Mouse (Mus musculus): ENCODE measurements around the gene Olfr679.
"Not testable (repeated sequence)": the region's sequence is repeated elsewhere in the genome, so short reads cannot be mapped to it uniquely, and the experiment has no call there.

Gene Olfr679

DNA sequence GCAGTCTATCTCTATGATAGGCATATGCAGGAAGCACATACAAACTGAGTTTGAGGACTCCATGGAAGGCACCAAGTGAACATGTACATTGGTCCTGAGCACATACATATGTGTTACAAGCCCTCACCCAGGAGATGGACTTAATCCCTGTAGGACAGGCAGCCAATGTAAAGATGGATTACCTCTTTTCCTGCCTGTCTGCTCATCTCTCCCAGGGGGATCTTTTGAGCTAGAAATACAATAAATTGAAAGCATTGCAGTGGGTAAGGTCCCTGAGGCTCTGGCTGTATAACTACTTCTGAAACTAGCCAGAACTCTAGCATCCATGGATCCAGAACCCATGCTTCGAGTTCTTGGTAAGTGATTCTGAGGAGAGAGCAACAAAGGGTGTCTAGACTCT is at the start of gene Olfr679:
Gene Olfr679 (plus strand): TSS at position 301 of the 400 bp plus-strand sequence.
- no peak for DNase-seq

DNA sequence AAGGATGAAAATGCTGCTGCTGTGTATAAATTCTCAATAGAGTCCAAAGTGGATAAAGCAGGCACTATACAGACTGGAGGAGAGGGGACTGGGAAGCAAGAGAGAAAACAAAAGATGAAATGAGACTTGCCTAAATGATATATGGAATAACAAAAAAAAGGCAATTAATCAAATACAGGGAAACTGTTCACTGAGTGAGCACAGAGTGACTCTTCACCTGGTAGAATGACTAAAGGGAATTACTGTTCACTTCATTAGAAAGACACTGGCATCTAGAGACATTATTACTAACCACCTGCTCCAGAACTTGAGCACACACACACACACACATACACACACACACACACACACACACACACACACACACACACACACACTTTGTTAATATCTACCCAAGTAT is 48.6 kb upstream of the Olfr679 start, which contains the start of gene Olfr676:
Gene Olfr676 (plus strand): TSS at position 301 of the 400 bp plus-strand sequence.
- DNase-seq = no peak

DNA sequence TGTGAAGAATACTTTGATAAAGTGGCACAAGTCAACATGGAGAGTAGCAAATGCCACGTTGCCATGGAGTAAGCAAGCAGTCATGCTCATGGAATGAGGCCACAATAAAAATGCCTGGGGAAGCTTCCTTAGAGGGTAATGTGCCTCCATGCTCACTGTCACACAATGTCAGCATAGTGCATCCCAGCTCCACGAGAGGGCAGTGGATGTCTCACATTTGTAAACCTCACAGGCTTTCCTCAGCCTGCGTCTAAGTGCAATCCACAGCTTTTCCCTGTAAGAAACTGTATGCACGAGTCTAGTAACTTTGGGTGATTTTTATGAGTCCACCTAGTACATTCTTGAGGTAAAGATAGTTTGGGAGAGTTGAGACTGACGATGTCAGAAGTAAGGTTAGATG is 47.2 kb upstream of the Olfr679 start:
- DNase-seq = not testable (repeated sequence)

DNA sequence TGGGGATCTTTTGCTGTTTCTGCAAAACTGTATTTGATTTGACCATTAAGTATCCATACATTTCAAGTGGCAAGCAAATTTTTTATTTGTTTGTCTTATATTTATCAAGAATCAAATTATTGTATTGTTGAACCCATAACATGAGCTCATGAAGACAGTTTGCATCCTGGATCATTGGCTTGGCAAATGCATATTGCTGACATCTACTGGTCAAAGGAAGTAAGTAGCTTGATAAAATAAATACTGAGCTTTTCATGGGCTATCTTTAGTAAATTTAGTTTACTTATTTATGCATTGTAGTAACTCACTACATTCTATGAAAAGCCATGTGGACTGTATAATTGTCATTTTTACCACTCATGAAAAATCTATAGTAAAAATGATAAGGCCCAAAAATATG is 22.1 kb upstream of the Olfr679 start:
- no peak for DNase-seq

DNA sequence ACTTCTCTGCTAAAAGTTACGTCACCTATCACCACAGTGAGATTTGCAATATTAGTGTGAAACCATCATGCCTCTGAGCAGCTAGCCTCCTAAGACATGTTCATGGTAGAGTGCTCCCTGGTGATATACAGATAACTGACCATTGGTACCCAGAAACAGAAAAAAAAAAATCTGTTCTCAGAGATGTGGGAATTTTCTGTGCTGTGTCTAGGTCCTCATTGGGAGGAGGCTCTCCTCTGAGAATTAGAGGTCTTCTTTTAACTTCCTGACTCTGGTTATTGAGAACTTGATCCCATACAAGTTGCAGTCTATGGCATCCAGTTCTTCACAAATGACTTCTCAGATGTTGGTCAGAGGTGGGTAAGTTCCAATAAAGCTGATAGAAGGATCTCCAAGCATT is 16.8 kb upstream of the Olfr679 start, which contains the start of gene Olfr678:
Gene Olfr678 (plus strand): TSS at position 301 of the 400 bp plus-strand sequence.
- DNase-seq = no peak

DNA sequence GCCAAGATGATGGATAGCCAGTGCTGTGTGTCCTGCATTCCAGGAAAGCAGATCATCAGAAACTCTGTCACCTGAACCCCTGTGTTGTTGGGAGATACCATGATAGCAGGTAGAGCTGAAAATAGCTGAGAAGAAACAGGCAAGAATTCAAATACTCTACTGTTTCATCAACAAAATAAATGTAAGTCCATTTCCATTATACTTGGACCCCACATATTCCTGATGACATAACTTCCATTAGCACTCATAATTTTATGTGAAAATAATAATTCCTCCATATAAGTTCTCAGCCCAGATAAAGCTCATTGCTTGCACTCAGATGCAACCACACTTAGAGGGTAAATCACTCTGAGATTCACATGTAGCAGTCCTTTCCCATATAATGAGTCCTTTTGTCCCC is 11.7 kb downstream of the Olfr679 start, which contains the start of gene Olfr680-ps1:
Gene Olfr680-ps1 (minus strand): TSS at position 101 of the 400 bp plus-strand sequence.
- not testable (repeated sequence) for DNase-seq

DNA sequence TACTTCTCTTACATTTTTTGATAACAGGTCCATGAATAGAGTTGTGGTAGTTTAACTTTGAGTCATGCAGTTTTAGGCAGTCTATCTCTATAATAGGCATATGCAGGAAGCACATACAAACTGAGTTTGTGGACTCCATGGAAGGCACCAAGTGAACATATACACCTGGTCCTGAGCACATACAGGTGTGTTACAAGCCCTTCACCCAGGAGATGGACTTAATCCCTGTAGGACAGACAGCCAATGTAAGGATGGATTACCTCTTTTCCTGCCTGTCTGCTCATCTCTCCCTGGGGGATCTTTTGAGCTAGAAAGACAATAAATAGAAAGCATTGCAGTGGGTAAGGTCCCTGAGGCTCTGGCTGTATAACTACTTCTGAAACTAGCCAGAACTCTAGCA is 35.5 kb downstream of the Olfr679 start, which contains the start of gene Olfr681:
Gene Olfr681 (plus strand): TSS at position 301 of the 400 bp plus-strand sequence.
- no peak for DNase-seq

Data from kidney, postnatal 36 days (tissue).